Mouse (Mus musculus): ENCODE data around the gene Gbp8.

DNA sequence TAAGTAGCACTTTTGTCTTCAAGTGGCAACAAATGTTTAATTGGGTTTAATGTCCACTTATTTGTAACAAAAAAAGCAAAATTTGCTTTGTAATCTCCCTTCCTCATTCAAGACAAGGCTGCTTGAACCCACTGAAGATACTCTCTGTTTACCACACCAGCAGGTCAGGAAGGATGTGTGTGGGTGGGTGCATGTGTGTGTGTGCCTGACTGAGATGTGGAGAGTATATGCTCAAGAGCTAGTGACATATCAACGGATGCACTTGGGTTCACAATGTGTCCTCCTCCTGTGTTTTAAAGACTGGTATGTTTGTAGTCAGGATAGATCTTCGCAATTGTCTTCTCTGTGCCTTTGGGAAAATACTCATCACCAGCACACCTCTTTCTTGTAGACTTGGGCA, 24.6 kb downstream of the Gbp8 start:
- TF ChIP-seq POLR2A (IDR thresholded peaks at IDR 0.05; ENCODE audit: control insufficient read depth, extremely low read depth, insufficient read depth, low read length, poor library complexity) = no peak
- no peak for TF ChIP-seq CTCF (IDR thresholded peaks at IDR 0.05; ENCODE audit: borderline replicate concordance, control insufficient read depth, extremely low read depth, insufficient read depth, low read length, poor library complexity)
